Mouse (Mus musculus) embryonic facial prominence, embryonic 12.5 days (tissue): ENCODE results near the gene Gm16181. TPM values are rescaled to one million over a fixed set of nuclear protein-coding genes. Genes with fewer than 3 reads are reported as not detected.

Experiments
- ATAC-seq: fragments of 200-750 bp; cut with Nextera tagmentation; 2 replicates; pipeline ENCODE4 v1.8.0; 2017; ENCODE audit not compliant: insufficient number of reproducible peaks, insufficient read depth, low FRiP score, low TSS enrichment
- H3K27ac ChIP-seq: fragments of 300-500 bp; sonication (generic); 2 replicates; pipeline ENCODE4 v1.5.1; 2016; ENCODE audit warnings: mild to moderate bottlenecking
- H3K27me3 ChIP-seq: fragments of 300-500 bp; sonication (generic); 2 replicates; pipeline ENCODE4 v1.6.1; 2016; ENCODE audit warnings: mild to moderate bottlenecking, moderate library complexity
- H3K36me3 ChIP-seq: fragments of 300-500 bp; sonication (generic); 2 replicates; pipeline ENCODE4 v1.6.1; 2016; ENCODE audit warnings: mild to moderate bottlenecking
- H3K4me1 ChIP-seq: fragments of 300-500 bp; sonication (generic); 2 replicates; pipeline ENCODE4 v1.6.1; 2016
- H3K4me2 ChIP-seq: fragments of 300-500 bp; sonication (generic); replicated peaks from 2 replicates; pipeline ENCODE4 v1.6.1; 2016; ENCODE audit warnings: mild to moderate bottlenecking, moderate library complexity
- H3K4me3 ChIP-seq: fragments of 300-500 bp; sonication (generic); 2 replicates; pipeline ENCODE4 v1.5.1; 2016; ENCODE audit warnings: mild to moderate bottlenecking
- H3K9ac ChIP-seq: fragments of 300-500 bp; sonication (generic); 2 replicates; pipeline ENCODE4 v1.6.1; 2016; ENCODE audit warnings: mild to moderate bottlenecking, moderate library complexity
- H3K9me3 ChIP-seq: fragments of 300-500 bp; sonication (generic); 2 replicates; pipeline ENCODE4 v1.6.1; 2016; ENCODE audit warnings: mild to moderate bottlenecking, moderate library complexity
- WGBS: fragments of 180-500 bp; shearing (Covaris S2); methylation state at CpG from one replicate; pipeline ENCODE4 v1.1.7; 2016; 5-methylcytosine and 5-hydroxymethylcytosine counted together
- polyA plus RNA-seq: library from polyadenylated mRNA; unstranded; fragments of >200 nt; fragmentation: Nextera tagmentation; extraction: Ambion mirVana; gene quantifications from 2 replicates; pipeline ENCODE4 v1.2.1, GENCODE M21; 2016

Gene Gm16181
- polyA plus RNA-seq, 1 experiment from 2014 or later: not detected

DNA sequence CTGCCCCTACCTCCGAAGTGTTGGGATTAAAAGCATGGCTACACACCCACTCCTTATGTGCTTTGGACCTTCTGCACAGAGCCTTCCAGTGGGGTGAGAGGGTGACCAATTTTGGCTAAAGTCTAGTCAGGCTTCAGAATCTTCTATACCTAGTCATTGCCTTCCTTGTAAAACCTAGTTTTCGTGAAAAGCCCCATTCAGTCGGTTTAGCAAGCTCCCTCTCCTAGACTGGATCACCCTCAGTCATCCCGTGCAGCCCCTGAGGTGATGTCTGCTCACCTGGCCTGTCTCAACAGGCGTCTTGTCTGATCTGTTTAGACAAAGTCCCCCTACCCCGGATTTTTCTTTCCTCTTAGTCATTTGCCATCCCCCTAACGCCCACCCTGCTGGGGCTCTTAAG, 22.6 kb upstream of the Gm16181 start:
- Histone ChIP-seq H3K27me3 (peaks cover 81% of the 10 kb centered on the region), H3K36me3 (no peaks in the 10 kb centered on the region), H3K4me1 (peaks cover 20% of the 10 kb centered on the region), H3K9ac (no peak overlapping the region), H3K9me3 (no peaks in the 10 kb centered on the region), H3K4me2 (no peak overlapping the region), H3K27ac (no peak overlapping the region), H3K4me3 (no peak overlapping the region)
- 57% methylated on average over 7 of the region's 7 CpGs for WGBS
- ATAC-seq: no peak

GRCm38 (mm10) chr17:35198946-35199345, 21.7 kb upstream of the Gm16181 start:
- Histone ChIP-seq H3K27ac (no peak overlapping the region), H3K36me3 (no peaks in the 10 kb centered on the region), H3K9me3 (no peaks in the 10 kb centered on the region), H3K9ac (no peak overlapping the region), H3K4me2 (no peak overlapping the region), H3K4me3 (no peak overlapping the region), H3K27me3 (peaks cover 82% of the 10 kb centered on the region), H3K4me1 (peaks cover 20% of the 10 kb centered on the region)
- WGBS: 15% methylated on average over 8 of the region's 8 CpGs
- no peak for ATAC-seq

- H3K27me3 ChIP-seq: peaks cover 82% of the 10 kb centered on the region
- 86% methylated on average over 11 of the region's 11 CpGs for WGBS
- no peak for ATAC-seq
Measured at GRCm38 (mm10) chr17:35200398-35200797, 20.2 kb upstream of the Gm16181 start.

GRCm38 (mm10) chr17:35201128-35201527, 19.5 kb upstream of the Gm16181 start:
- Histone ChIP-seq H3K27me3 (peaks cover 76% of the 10 kb centered on the region), H3K4me1 (0 out of 2 replicates have a peak, but pooled peaks cover 5% of the 10 kb centered on the region), H3K36me3 (no peaks in the 10 kb centered on the region), H3K4me2 (no peak overlapping the region), H3K27ac (no peak overlapping the region), H3K4me3 (no peak overlapping the region), H3K9me3 (no peaks in the 10 kb centered on the region), H3K9ac (no peak overlapping the region)
- WGBS: 73% methylated on average over 11 of the region's 11 CpGs
- no peak for ATAC-seq

More at GRCm38 (mm10) chr17:35200398-35200797, 20.2 kb upstream of the Gm16181 start:
- Histone ChIP-seq H3K9me3 (no peaks in the 10 kb centered on the region), H3K9ac (no peak overlapping the region), H3K36me3 (no peaks in the 10 kb centered on the region), H3K4me2 (no peak overlapping the region), H3K27ac (no peak overlapping the region), H3K4me3 (no peak overlapping the region), H3K4me1 (peaks cover 13% of the 10 kb centered on the region)

GRCm38 (mm10) chr17:35201787-35202186, 18.8 kb upstream of the Gm16181 start, which contains the start of gene Tnf:
Gene Tnf, minus strand, starts transcription at chr17:35202007.
- no peak within 1 kb of the TSS for H3K4me3 ChIP-seq
- no peaks in the 10 kb centered on the region for H3K9me3 ChIP-seq
- WGBS: 39% methylated on average over 13 of the region's 13 CpGs
- peaks cover 70% of the 10 kb centered on the region for H3K27me3 ChIP-seq
- no peak within 1 kb of the TSS for H3K9ac ChIP-seq
- H3K36me3 ChIP-seq: no peaks in the 10 kb centered on the region
- H3K4me1 ChIP-seq: 0 out of 2 replicates have a peak, but pooled peaks cover 4% of the 10 kb centered on the region
- ATAC-seq: no peak
- no peak within 1 kb of the TSS for H3K4me2 ChIP-seq
- H3K27ac ChIP-seq: no peak within 1 kb of the TSS

GRCm38 (mm10) chr17:35202442-35202841, 18.2 kb upstream of the Gm16181 start:
- Histone ChIP-seq H3K4me1 (0 out of 2 replicates have a peak, but pooled peaks cover 4% of the 10 kb centered on the region), H3K9me3 (no peaks in the 10 kb centered on the region), H3K27ac (no peak overlapping the region), H3K4me3 (no peak overlapping the region), H3K4me2 (no peak overlapping the region), H3K27me3 (peaks cover 65% of the 10 kb centered on the region), H3K36me3 (no peaks in the 10 kb centered on the region), H3K9ac (no peak overlapping the region)
- ATAC-seq: no peak
- 70% methylated on average over 4 of the region's 4 CpGs for WGBS

- H3K36me3 ChIP-seq: no peaks in the 10 kb centered on the region
- H3K9me3 ChIP-seq: no peaks in the 10 kb centered on the region
- no peak within 1 kb of the TSS for H3K27ac ChIP-seq
- no peak within 1 kb of the TSS for H3K4me2 ChIP-seq
- no peak for ATAC-seq
- WGBS: 23% methylated on average over 20 of the region's 20 CpGs
- no peaks in the 10 kb centered on the region for H3K4me1 ChIP-seq
- H3K27me3 ChIP-seq: peaks cover 56% of the 10 kb centered on the region
- H3K9ac ChIP-seq: no peak within 1 kb of the TSS
- H3K4me3 ChIP-seq: no peak within 1 kb of the TSS
Measured at GRCm38 (mm10) chr17:35204494-35205379, 15.9 kb upstream of the Gm16181 start, which contains the start of gene Lta. Gene Lta, minus strand, starts transcription at chr17:35205351.

- H3K4me2 ChIP-seq: no peak overlapping the region
- ATAC-seq: no peak
- H3K4me1 ChIP-seq: no peaks in the 10 kb centered on the region
- H3K9me3 ChIP-seq: no peaks in the 10 kb centered on the region
- H3K9ac ChIP-seq: no peak overlapping the region
- peaks cover 50% of the 10 kb centered on the region for H3K27me3 ChIP-seq
- no peaks in the 10 kb centered on the region for H3K36me3 ChIP-seq
- H3K27ac ChIP-seq: no peak overlapping the region
- no peak overlapping the region for H3K4me3 ChIP-seq
- 55% methylated on average over 10 of the region's 10 CpGs for WGBS
Measured at GRCm38 (mm10) chr17:35205380-35205769, 15.3 kb upstream of the Gm16181 start.

- H3K27me3 ChIP-seq: peaks cover 6% of the 10 kb centered on the region
- WGBS: 82% methylated on average over 12 of the region's 12 CpGs
- H3K36me3 ChIP-seq: no peaks in the 10 kb centered on the region
- no peak overlapping the region for H3K9ac ChIP-seq
- no peak overlapping the region for H3K4me2 ChIP-seq
- H3K4me1 ChIP-seq: 0 out of 2 replicates have a peak, but pooled peaks cover 3% of the 10 kb centered on the region
- H3K9me3 ChIP-seq: no peaks in the 10 kb centered on the region
- H3K4me3 ChIP-seq: no peak overlapping the region
- H3K27ac ChIP-seq: no peak overlapping the region
- ATAC-seq: no peak
Measured at GRCm38 (mm10) chr17:35209785-35210535, 10.7 kb upstream of the Gm16181 start.

DNA sequence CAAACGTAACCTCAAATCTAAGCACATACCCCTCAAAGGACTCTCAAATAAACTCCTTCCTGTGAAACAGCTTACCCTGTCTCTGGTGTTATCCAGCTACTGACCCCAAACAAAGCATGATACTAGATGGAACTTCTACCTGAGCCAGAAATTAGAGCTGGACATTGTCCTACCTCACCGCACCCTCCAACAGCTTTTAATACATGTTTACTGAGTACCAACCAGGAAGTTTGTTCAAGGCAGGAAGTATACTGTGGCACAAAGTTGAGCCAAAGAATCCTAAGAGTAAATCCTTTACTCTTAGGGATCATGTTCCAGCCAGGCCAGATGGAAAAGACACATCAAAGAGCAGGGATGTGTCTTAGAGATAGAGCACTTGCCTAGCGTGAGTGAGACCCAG, 10.0 kb upstream of the Gm16181 start:
- no peak for ATAC-seq
- Histone ChIP-seq H3K4me1 (0 out of 2 replicates have a peak, but pooled peaks cover 3% of the 10 kb centered on the region), H3K4me3 (no peak overlapping the region), H3K9ac (no peak overlapping the region), H3K36me3 (no peaks in the 10 kb centered on the region), H3K27me3 (no peaks in the 10 kb centered on the region), H3K27ac (no peak overlapping the region), H3K9me3 (no peaks in the 10 kb centered on the region), H3K4me2 (no peak overlapping the region)
- WGBS: 75% methylated on average over 3 of the region's 3 CpGs

- Histone ChIP-seq H3K4me2 (no peak overlapping the region), H3K27ac (no peak overlapping the region), H3K9ac (no peak overlapping the region), H3K27me3 (no peaks in the 10 kb centered on the region), H3K36me3 (no peaks in the 10 kb centered on the region), H3K9me3 (no peaks in the 10 kb centered on the region), H3K4me1 (0 out of 2 replicates have a peak, but pooled peaks cover 3% of the 10 kb centered on the region), H3K4me3 (no peak overlapping the region)
- WGBS: 91% methylated on average over 5 of the region's 5 CpGs
- no peak for ATAC-seq
Measured at GRCm38 (mm10) chr17:35213071-35213470, 7.6 kb upstream of the Gm16181 start.
